20 mouse cellular contexts compared by ENCODE assay signal in the genomic region with DNA sequence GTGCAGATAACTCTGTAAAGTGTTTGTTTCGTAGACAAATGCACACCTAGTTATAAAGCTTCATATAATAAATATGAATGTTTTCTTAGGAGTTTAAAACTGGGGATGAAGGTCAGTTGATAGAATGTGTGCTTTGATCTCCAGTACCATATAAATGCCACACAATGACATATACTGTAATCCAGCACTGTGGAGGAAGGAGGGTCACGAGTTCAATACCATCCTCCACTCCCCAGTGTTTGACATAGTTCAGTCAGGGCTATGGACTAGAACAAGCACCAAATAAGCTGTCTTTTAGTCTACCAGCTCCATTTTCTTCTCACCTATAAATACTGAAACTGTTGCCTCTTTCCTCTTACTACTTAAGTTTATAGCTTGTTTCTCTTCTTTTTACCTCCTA.
DNase-seq lines count a peak whose midpoint lies in the region; ATAC-seq and TF ChIP-seq lines count a peak whose summit lies in the region.
"Had no signal": no experiment of that assay in that cellular context is flagged by ENCODE, and none has a peak within 500 bp of the region (broad histone marks: within the 10 kb centered on the region; RNA-seq: fewer than 3 reads in every experiment).

No protein-coding gene starts in this region.

- no peak overlapping the region for H3K9ac ChIP-seq in liver, embryonic 12.5 days
- H3K9ac ChIP-seq in liver, postnatal 0 days (replicated peaks) = no peak overlapping the region
- no peak overlapping the region for H3K9ac ChIP-seq in intestine, embryonic 16.5 days (ENCODE audit: low read depth, low read length)
- no peak overlapping the region for H3K9ac ChIP-seq in liver, embryonic 13.5 days
- no peak overlapping the region for H3K9ac ChIP-seq in liver, embryonic 16.5 days (ENCODE audit: low read depth, low read length)
- no peak overlapping the region for H3K9ac ChIP-seq in midbrain, embryonic 16.5 days (ENCODE audit: low read depth, low read length)
- H3K9ac ChIP-seq: embryonic facial prominence, embryonic 12.5 days; forebrain, embryonic 13.5 days; forebrain, embryonic 15.5 days had no signal

- no peak for TF ChIP-seq EP300 in liver, postnatal 0 days (IDR thresholded peaks at IDR 0.05; ENCODE audit: low read depth)

- no peak for ATAC-seq in liver, embryonic 12.5 days
- no peak for ATAC-seq in liver, postnatal 0 days
- ATAC-seq in intestine, embryonic 16.5 days = peak; percentile 70
- ATAC-seq in liver, embryonic 13.5 days (ENCODE audit: low read depth) = no peak
- no peak for ATAC-seq in liver, embryonic 16.5 days (ENCODE audit: low read depth)
- no peak for ATAC-seq in midbrain, embryonic 16.5 days
- ATAC-seq: forebrain, embryonic 13.5 days; forebrain, embryonic 15.5 days had no signal

- H3K4me1 ChIP-seq in liver, embryonic 12.5 days = peaks cover 37% of the 10 kb centered on the region
- peaks cover 26% of the 10 kb centered on the region for H3K4me1 ChIP-seq in liver, postnatal 0 days (ENCODE audit: insufficient read depth)
- peaks cover 9% of the 10 kb centered on the region for H3K4me1 ChIP-seq in intestine, embryonic 16.5 days (ENCODE audit: control insufficient read depth, insufficient read depth, low read length)
- H3K4me1 ChIP-seq in liver, embryonic 13.5 days (replicated peaks) = peaks cover 41% of the 10 kb centered on the region
- H3K4me1 ChIP-seq in liver, embryonic 16.5 days (ENCODE audit: control insufficient read depth, low read depth, low read length) = peaks cover 26% of the 10 kb centered on the region
- H3K4me1 ChIP-seq in midbrain, embryonic 16.5 days (ENCODE audit: control insufficient read depth, insufficient read depth, low read length) = no peaks in the 10 kb centered on the region
- H3K4me1 ChIP-seq: forebrain, embryonic 13.5 days; forebrain, embryonic 15.5 days had no signal

- TF ChIP-seq CTCF in liver, postnatal 0 days (IDR thresholded peaks at IDR 0.05; ENCODE audit: low read depth) = no peak

- H3K27me3 ChIP-seq in liver, embryonic 12.5 days (replicated peaks) = no peaks in the 10 kb centered on the region
- H3K27me3 ChIP-seq in liver, postnatal 0 days (ENCODE audit: insufficient read depth, low read length) = no peaks in the 10 kb centered on the region
- no peaks in the 10 kb centered on the region for H3K27me3 ChIP-seq in intestine, embryonic 16.5 days (replicated peaks; ENCODE audit: control insufficient read depth, insufficient read depth, low read length)
- no peaks in the 10 kb centered on the region for H3K27me3 ChIP-seq in liver, embryonic 13.5 days
- no peaks in the 10 kb centered on the region for H3K27me3 ChIP-seq in liver, embryonic 16.5 days (ENCODE audit: control insufficient read depth, insufficient read depth, low read depth, low read length)
- H3K27me3 ChIP-seq in midbrain, embryonic 16.5 days (ENCODE audit: control insufficient read depth, insufficient read depth, low read depth, low read length) = no peaks in the 10 kb centered on the region
- H3K27me3 ChIP-seq: embryonic facial prominence, embryonic 12.5 days; forebrain, embryonic 13.5 days; forebrain, embryonic 15.5 days had no signal

- 0 out of 2 replicates have a peak overlapping the region, but pooled peaks have one; percentile 34 for H3K27ac ChIP-seq in liver, embryonic 12.5 days
- no peak overlapping the region for H3K27ac ChIP-seq in liver, postnatal 0 days (ENCODE audit: low read depth)
- 0 out of 2 replicates have a peak overlapping the region, but pooled peaks have one; percentile 48 for H3K27ac ChIP-seq in intestine, embryonic 16.5 days (ENCODE audit: low read length)
- H3K27ac ChIP-seq in liver, embryonic 13.5 days = 0 out of 2 replicates have a peak overlapping the region, but pooled peaks have one; percentile 16
- H3K27ac ChIP-seq in liver, embryonic 16.5 days (ENCODE audit: low read length) = 0 out of 2 replicates have a peak overlapping the region, but pooled peaks have one; percentile 16
- no peak overlapping the region for H3K27ac ChIP-seq in midbrain, embryonic 16.5 days (ENCODE audit: low read length)
- H3K27ac ChIP-seq: embryonic facial prominence, embryonic 12.5 days; forebrain, embryonic 13.5 days; forebrain, embryonic 15.5 days had no signal

- H3K4me2 ChIP-seq in liver, embryonic 12.5 days = 0 out of 2 replicates have a peak overlapping the region, but pooled peaks have one; percentile 29
- H3K4me2 ChIP-seq in liver, postnatal 0 days (ENCODE audit: low read depth, low read length) = no peak overlapping the region
- H3K4me2 ChIP-seq in intestine, embryonic 16.5 days (ENCODE audit: low read depth, low read length) = no peak overlapping the region
- no peak overlapping the region for H3K4me2 ChIP-seq in liver, embryonic 13.5 days
- no peak overlapping the region for H3K4me2 ChIP-seq in liver, embryonic 16.5 days (ENCODE audit: low read depth, low read length)
- no peak overlapping the region for H3K4me2 ChIP-seq in midbrain, embryonic 16.5 days (ENCODE audit: low read length)
- H3K4me2 ChIP-seq: embryonic facial prominence, embryonic 12.5 days; forebrain, embryonic 13.5 days; forebrain, embryonic 15.5 days had no signal

- H3K36me3 ChIP-seq in liver, embryonic 12.5 days = no peaks in the 10 kb centered on the region
- H3K36me3 ChIP-seq in liver, postnatal 0 days (replicated peaks; ENCODE audit: insufficient read depth, low read length) = no peaks in the 10 kb centered on the region
- no peaks in the 10 kb centered on the region for H3K36me3 ChIP-seq in intestine, embryonic 16.5 days (ENCODE audit: control insufficient read depth, insufficient read depth, low read length)
- H3K36me3 ChIP-seq in liver, embryonic 13.5 days = no peaks in the 10 kb centered on the region
- H3K36me3 ChIP-seq in liver, embryonic 16.5 days (ENCODE audit: control insufficient read depth, insufficient read depth) = no peaks in the 10 kb centered on the region
- H3K36me3 ChIP-seq in midbrain, embryonic 16.5 days (ENCODE audit: control insufficient read depth, insufficient read depth, low read length) = no peaks in the 10 kb centered on the region
- H3K36me3 ChIP-seq: embryonic facial prominence, embryonic 10.5 days; embryonic facial prominence, embryonic 12.5 days; forebrain, embryonic 15.5 days had no signal

- DNase-seq in liver, postnatal 0 days = no peak
- DNase-seq in liver, embryonic 13.5 days = no peak
- DNase-seq in urinary bladder, postnatal 36 days (ENCODE audit: low spot score in 2 of 2) = no peak
- DNase-seq in spleen, postnatal 4 days (ENCODE audit: low spot score in 2 of 2) = no peak
- DNase-seq: adrenal gland, postnatal 10 days; adrenal gland, postnatal 25 days; cerebellum, adult 11 months; cerebellum, adult 18-20 months; cerebellum, adult 8-10 months; cerebellum, adult 9-11 months; cerebellum, postnatal 14 days; cerebellum, postnatal 36 days had no signal

- WGBS in liver, embryonic 12.5 days (ENCODE audit: insufficient replicate concordance) = 74% methylated on average over 2 of the region's 2 CpGs
- 76% methylated on average over 2 of the region's 2 CpGs for WGBS in liver, postnatal 0 days (ENCODE audit: insufficient replicate concordance)
- 55% methylated on average over 2 of the region's 2 CpGs for WGBS in intestine, embryonic 16.5 days
- 72% methylated on average over 2 of the region's 2 CpGs for WGBS in liver, embryonic 13.5 days (ENCODE audit: insufficient replicate concordance)
- WGBS in liver, embryonic 16.5 days (ENCODE audit: insufficient replicate concordance) = 67% methylated on average over 2 of the region's 2 CpGs
- WGBS in midbrain, embryonic 16.5 days = 87% methylated on average over 2 of the region's 2 CpGs

- H3K9me3 ChIP-seq in liver, embryonic 12.5 days (replicated peaks) = no peaks in the 10 kb centered on the region
- H3K9me3 ChIP-seq in liver, postnatal 0 days (ENCODE audit: low read length) = no peaks in the 10 kb centered on the region
- no peaks in the 10 kb centered on the region for H3K9me3 ChIP-seq in intestine, embryonic 16.5 days (ENCODE audit: control insufficient read depth, low read length)
- H3K9me3 ChIP-seq in liver, embryonic 13.5 days (replicated peaks) = no peaks in the 10 kb centered on the region
- no peaks in the 10 kb centered on the region for H3K9me3 ChIP-seq in liver, embryonic 16.5 days (replicated peaks; ENCODE audit: control insufficient read depth, low read length)
- no peaks in the 10 kb centered on the region for H3K9me3 ChIP-seq in midbrain, embryonic 16.5 days (replicated peaks; ENCODE audit: control insufficient read depth, low read length, poor library complexity, severe bottlenecking)
- H3K9me3 ChIP-seq: embryonic facial prominence, embryonic 10.5 days; embryonic facial prominence, embryonic 12.5 days; forebrain, embryonic 13.5 days; forebrain, embryonic 15.5 days had no signal

- H3K4me3 ChIP-seq in liver, embryonic 12.5 days = no peak overlapping the region
- H3K4me3 ChIP-seq in liver, postnatal 0 days (ENCODE audit: low read depth, low read length) = no peak overlapping the region
- H3K4me3 ChIP-seq in intestine, embryonic 16.5 days (ENCODE audit: low read length) = no peak overlapping the region
- H3K4me3 ChIP-seq in liver, embryonic 13.5 days (replicated peaks) = no peak overlapping the region
- no peak overlapping the region for H3K4me3 ChIP-seq in liver, embryonic 16.5 days (ENCODE audit: low read depth, low read length)
- H3K4me3 ChIP-seq in midbrain, embryonic 16.5 days (ENCODE audit: low read depth, low read length) = no peak overlapping the region
- H3K4me3 ChIP-seq: embryonic facial prominence, embryonic 10.5 days; embryonic facial prominence, embryonic 12.5 days; forebrain, embryonic 13.5 days; forebrain, embryonic 15.5 days had no signal

Comparison
In these comparisons a context has a peak if more than half of its experiments do, and no peak if none do; other contexts are left out.
1. H3K27ac ChIP-seq: peak in liver, embryonic 12.5 days (single experiment), intestine, embryonic 16.5 days (single experiment), liver, embryonic 13.5 days (single experiment) and liver, embryonic 16.5 days (single experiment); none in liver, postnatal 0 days (single experiment) and midbrain, embryonic 16.5 days (single experiment).